Mouse (Mus musculus) cerebellum, adult 18-20 months (tissue): ENCODE measurements around the gene Gm6583.

Experiments
- DNase-seq, 2 experiments: peaks; one replicate each; pipeline ENCODE4 v3.0.0; 2021

Gene Gm6583

GRCm38 (mm10) chr5:112367338-112367737, 11.5 kb upstream of the Gm6583 start:
- DNase-seq, result no peak

GRCm38 (mm10) chr5:112366879-112367278, 11.0 kb upstream of the Gm6583 start:
- no peak for DNase-seq

GRCm38 (mm10) chr5:112364184-112364797, 8.5 kb upstream of the Gm6583 start:
- DNase-seq, result no peak

- no peak for DNase-seq
These were observed 4.2 kb upstream of the Gm6583 start for GRCm38 (mm10) chr5:112360077-112360476.

GRCm38 (mm10) chr5:112359520-112359919, 3.7 kb upstream of the Gm6583 start:
- DNase-seq, result no peak

- no peak for DNase-seq
These were observed 489 bp upstream of the Gm6583 start for GRCm38 (mm10) chr5:112356322-112356721.

- DNase-seq, result no peak
These were observed 340 bp downstream of the Gm6583 start for GRCm38 (mm10) chr5:112355493-112355892.

- DNase-seq, result no peak
These were observed 6.7 kb downstream of the Gm6583 start for GRCm38 (mm10) chr5:112349169-112349568.

- no peak for DNase-seq
These were observed 9.4 kb downstream of the Gm6583 start for GRCm38 (mm10) chr5:112346211-112346965.

- DNase-seq, result no peak
These were observed 11.5 kb downstream of the Gm6583 start for GRCm38 (mm10) chr5:112344092-112344960.

- no peak for DNase-seq
These were observed 12.6 kb downstream of the Gm6583 start for GRCm38 (mm10) chr5:112343205-112343595.

- DNase-seq, result peak; percentile 83 to 95
These were observed 13.2 kb downstream of the Gm6583 start, which contains the start of the genes Srrd and Hps4 for GRCm38 (mm10) chr5:112342463-112343204. Gene Srrd, minus strand, starts transcription at chr5:112343040. Gene Hps4, plus strand, starts transcription at chr5:112343083.

GRCm38 (mm10) chr5:112339215-112339614, 16.6 kb downstream of the Gm6583 start:
- no peak for DNase-seq

GRCm38 (mm10) chr5:112337004-112337403, 18.8 kb downstream of the Gm6583 start:
- DNase-seq, result no peak

GRCm38 (mm10) chr5:112335473-112335872, 20.4 kb downstream of the Gm6583 start:
- peak; percentile 54 to 63 for DNase-seq

GRCm38 (mm10) chr5:112329805-112330564, 25.8 kb downstream of the Gm6583 start:
- no peak for DNase-seq

GRCm38 (mm10) chr5:112327854-112328253, 28.0 kb downstream of the Gm6583 start:
- DNase-seq, result no peak

- DNase-seq, result no peak
These were observed 29.3 kb downstream of the Gm6583 start for GRCm38 (mm10) chr5:112326446-112327009.

GRCm38 (mm10) chr5:112325546-112326445, 30.0 kb downstream of the Gm6583 start, which contains the start of gene Tfip11:
Gene Tfip11, plus strand, starts transcription at chr5:112326358.
- DNase-seq, result peak; percentile 95 to 98
